Mouse (Mus musculus): Measurements from ENCODE around the gene Spns3.

DNA sequence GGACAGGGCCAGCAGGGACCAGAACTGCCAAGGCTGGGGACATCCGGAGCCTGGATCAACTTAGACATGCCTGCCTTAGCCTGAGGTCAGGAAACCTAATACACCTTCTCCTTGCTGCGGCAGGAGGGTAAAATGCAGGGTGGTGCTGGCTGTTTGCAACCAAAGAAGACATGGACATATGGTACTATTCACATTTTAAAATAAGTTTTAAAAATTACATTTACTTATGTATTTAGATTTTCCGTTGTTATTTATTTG, 32.1 kb upstream of the Spns3 start:
- TF ChIP-seq CTCF (IDR thresholded peaks at IDR 0.05; ENCODE audit: control insufficient read depth, insufficient read depth, insufficient read length) (no peak), CEBPB (IDR thresholded peaks at IDR 0.05; ENCODE audit: low read depth) (no peak), MAX (IDR thresholded peaks at IDR 0.05) (no peak), FOSL1 (IDR thresholded peaks at IDR 0.05; ENCODE audit: insufficient read depth, low read length, poor library complexity, severe bottlenecking) (no peak)
